Mouse (Mus musculus): ENCODE measurements at regions not wholly inside any gene's neighbourhood (a gene's known extent, or its start where the extent isn't known, plus 50 kb on each side); places are given as distances from the start of the nearest gene placed in this dataset.
A peak's percentile ranks its signal among the peaks of the same experiment; 100 is the strongest.
"Not testable (repeated sequence)": the region's sequence is repeated elsewhere in the genome, so short reads cannot be mapped to it uniquely, and the experiment has no call there.

- no peak for DNase-seq (ENCODE audit: extremely low read depth, insufficient read length, low spot score)
Observed at GRCm38 (mm10) chr15:19778651-19779050, 670.4 kb upstream of the Cdh12 start.

GRCm38 (mm10) chr15:19783883-19784282 is 665.2 kb upstream of the Cdh12 start:
- DNase-seq (ENCODE audit: extremely low read depth, insufficient read length, low spot score) = no peak

GRCm38 (mm10) chr15:19806994-19807393 is 642.1 kb upstream of the Cdh12 start:
- no peak for DNase-seq (ENCODE audit: extremely low read depth, insufficient read length, low spot score)

- DNase-seq (ENCODE audit: extremely low read depth, insufficient read length, low spot score) = no peak
Observed at GRCm38 (mm10) chr15:19813647-19814046, 635.4 kb upstream of the Cdh12 start.

GRCm38 (mm10) chr15:19856892-19857655 is 592.0 kb upstream of the Cdh12 start:
- not testable (repeated sequence) for DNase-seq (ENCODE audit: extremely low read depth, insufficient read length, low spot score)

GRCm38 (mm10) chr15:19857656-19858006 is 591.4 kb upstream of the Cdh12 start:
- no peak for DNase-seq (ENCODE audit: extremely low read depth, insufficient read length, low spot score)

GRCm38 (mm10) chr15:19858668-19859067 is 590.4 kb upstream of the Cdh12 start:
- DNase-seq (ENCODE audit: extremely low read depth, insufficient read length, low spot score) = no peak

- DNase-seq (ENCODE audit: extremely low read depth, insufficient read length, low spot score) = no peak
Observed at GRCm38 (mm10) chr15:19863979-19864378, 585.1 kb upstream of the Cdh12 start.

GRCm38 (mm10) chr15:19866559-19866958 is 582.5 kb upstream of the Cdh12 start:
- DNase-seq (ENCODE audit: extremely low read depth, insufficient read length, low spot score) = no peak

- DNase-seq (ENCODE audit: extremely low read depth, insufficient read length, low spot score) = peak; percentile 4
Observed at GRCm38 (mm10) chr15:19869041-19869440, 580.0 kb upstream of the Cdh12 start.

- DNase-seq (ENCODE audit: extremely low read depth, insufficient read length, low spot score) = no peak
Observed at GRCm38 (mm10) chr15:19872611-19873010, 576.5 kb upstream of the Cdh12 start.
